Mouse (Mus musculus): ENCODE data around the gene Bcdin3d. TPM values are rescaled to one million over a fixed set of nuclear protein-coding genes. Genes with fewer than 3 reads are reported as not detected.

Bcdin3d gene
- total RNA-seq, 2 experiments from 2014 or later, result 3.9 to 6.6 TPM

DNA sequence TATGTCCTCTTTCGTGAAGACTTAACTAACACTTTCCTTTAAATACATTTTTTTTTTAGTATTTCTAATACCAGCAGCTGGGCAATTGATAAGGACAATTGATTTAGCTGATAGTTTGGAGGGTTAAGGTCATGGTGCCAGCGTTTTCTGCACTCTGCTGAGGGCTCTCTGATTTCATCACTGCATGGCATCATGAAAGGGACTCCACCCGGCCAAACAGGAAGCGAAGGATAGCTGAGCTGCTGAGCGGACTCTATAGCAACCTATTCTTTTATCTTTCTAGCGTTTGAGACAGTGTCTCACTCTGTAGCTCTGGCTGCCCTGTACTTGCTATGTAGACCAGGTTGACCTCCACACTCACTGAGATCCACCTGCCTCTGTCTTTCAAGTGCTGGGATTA lies 10.2 kb upstream of the Bcdin3d start:
- intact Hi-C loops (cut with DNase I), result no loop called here
- no peak for DNase-seq (ENCODE audit: low spot score in 2 of 2)

DNA sequence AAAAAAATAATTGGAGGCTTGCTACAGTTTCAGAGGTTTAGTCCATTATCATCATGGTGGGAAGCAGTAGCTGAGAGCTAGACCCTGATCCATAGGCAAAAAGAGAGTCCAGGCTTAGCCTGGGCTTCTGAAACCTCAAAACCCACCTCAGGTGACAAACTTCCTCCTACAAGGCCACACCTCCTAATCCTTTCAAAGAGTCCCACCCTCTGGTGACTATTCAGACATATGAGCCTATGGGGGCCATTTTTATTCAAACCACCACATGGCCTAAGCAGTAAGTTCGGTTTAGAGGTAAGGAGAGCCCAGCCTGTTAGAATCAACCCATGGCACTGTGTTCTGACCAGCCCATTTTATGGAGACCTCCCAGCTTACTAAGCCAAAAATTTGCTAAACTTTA lies 1.3 kb upstream of the Bcdin3d start:
- intact Hi-C loops (cut with DNase I), result no loop called here
- DNase-seq (ENCODE audit: low spot score in 2 of 2), result no peak

DNA sequence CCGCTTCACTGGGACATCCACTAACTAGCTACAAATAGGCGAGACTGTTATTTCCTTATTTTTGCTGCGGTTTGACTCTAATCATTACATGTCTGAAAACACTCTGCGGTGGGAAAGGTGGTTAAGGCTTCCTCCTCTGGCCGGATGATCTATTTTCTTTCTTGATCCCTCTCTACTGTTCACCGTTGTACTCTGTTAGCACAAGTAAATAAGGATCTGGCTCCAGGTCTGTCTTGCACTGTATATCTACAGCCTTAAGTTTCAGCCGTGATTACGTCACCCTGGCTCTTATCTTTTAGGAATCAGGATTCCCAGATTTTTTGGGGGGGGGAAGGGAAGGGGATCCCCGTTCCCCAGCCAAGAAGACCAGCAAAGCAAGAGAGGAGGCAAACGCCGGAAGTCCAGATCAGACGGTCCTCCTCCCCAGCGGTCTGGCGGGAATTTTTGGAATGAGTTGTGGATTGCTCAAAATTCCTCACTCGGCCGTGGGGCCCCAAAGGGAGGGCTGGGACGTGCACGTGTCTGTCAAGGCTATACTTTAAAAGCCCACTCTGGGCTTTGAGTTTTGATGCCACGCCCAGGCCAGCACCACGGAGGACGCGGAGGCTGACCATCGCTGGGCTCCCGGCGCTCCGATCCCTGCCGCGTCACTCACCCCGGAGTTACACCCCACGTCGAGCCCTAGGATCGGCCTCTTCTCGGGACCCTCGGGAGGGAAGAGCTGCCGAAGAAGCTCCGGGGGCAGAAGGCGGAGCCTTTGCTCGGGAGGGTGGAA lies 542 bp downstream of the Bcdin3d start:
- intact Hi-C loops (cut with DNase I), result no loop called here
- DNase-seq (ENCODE audit: low spot score in 2 of 2), result peak; percentile 41 to 59

- no peak for DNase-seq (ENCODE audit: low spot score in 2 of 2)
- intact Hi-C loops (cut with DNase I), result no loop called here
Measured at GRCm38 (mm10) chr15:99472972-99473371, 1.6 kb downstream of the Bcdin3d start.

GRCm38 (mm10) chr15:99471677-99472063 lies 2.9 kb downstream of the Bcdin3d start:
- DNase-seq (ENCODE audit: low spot score in 2 of 2), result no peak
- intact Hi-C loops (cut with DNase I), result loop anchor here (1.0 kb wide), 1 partner anchor 55 kb away; no protein-coding TSS in a partner anchor

DNA sequence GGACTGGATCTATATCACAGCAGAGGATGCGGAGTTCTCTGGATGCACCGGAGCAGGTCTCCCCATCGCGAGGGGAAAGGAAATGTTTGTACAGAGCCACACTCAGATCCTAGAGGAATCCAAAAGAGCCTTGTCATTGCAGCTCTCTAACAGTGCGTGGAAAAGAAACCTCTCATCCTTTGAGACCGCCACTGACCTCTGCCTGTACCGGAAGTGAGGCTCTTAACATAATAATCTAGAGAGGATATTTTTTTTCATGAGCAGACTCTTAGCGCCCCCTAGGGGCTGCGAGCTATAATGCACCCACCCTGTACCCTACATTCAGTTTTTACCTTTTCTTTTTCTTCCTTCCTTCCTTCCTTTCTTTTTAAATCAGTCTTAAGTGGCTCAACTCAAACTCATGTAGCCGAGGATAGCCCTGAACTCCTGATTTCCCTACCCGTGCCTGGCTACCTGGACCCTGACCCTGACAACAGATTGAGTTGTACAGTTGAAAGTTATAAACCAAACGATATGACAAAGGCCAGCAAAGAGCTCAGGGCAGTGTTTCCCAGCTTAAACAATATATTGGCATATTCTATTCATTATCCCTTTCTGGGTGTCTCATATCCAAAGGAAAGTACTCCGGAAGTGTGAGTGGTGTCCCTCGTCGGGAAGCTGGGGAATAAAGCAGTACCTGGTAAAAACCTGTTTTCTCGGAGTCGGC lies 3.4 kb downstream of the Bcdin3d start:
- DNase-seq (ENCODE audit: low spot score in 2 of 2), result peak; percentile 32 to 35
- intact Hi-C loops (cut with DNase I), result loop anchor here (1.0 kb wide), 1 partner anchor 55 kb away; no protein-coding TSS in a partner anchor

GRCm38 (mm10) chr15:99470224-99470761 lies 4.2 kb downstream of the Bcdin3d start:
- intact Hi-C loops (cut with DNase I), result no loop called here
- DNase-seq (ENCODE audit: low spot score in 2 of 2), result no peak

GRCm38 (mm10) chr15:99469736-99470135 lies 4.8 kb downstream of the Bcdin3d start:
- intact Hi-C loops (cut with DNase I), result loop anchor here (5.0 kb wide), 1 partner anchor 152 kb away; no protein-coding TSS in a partner anchor
- no peak for DNase-seq (ENCODE audit: low spot score in 2 of 2)

GRCm38 (mm10) chr15:99469067-99469466 lies 5.5 kb downstream of the Bcdin3d start:
- peak; percentile 46 to 74 for DNase-seq (ENCODE audit: low spot score in 2 of 2)
- intact Hi-C loops (cut with DNase I), result loop anchor here (5.0 kb wide), 1 partner anchor 152 kb away; no protein-coding TSS in a partner anchor

GRCm38 (mm10) chr15:99463194-99463593 lies 11.3 kb downstream of the Bcdin3d start:
- intact Hi-C loops (cut with DNase I), result no loop called here
- no peak for DNase-seq (ENCODE audit: low spot score in 2 of 2)

- peak; percentile 84 to 87 for DNase-seq (ENCODE audit: low spot score in 2 of 2)
- intact Hi-C loops (cut with DNase I), result loop anchor here (5.0 kb wide), 1 partner anchor 36 kb away; no protein-coding TSS in a partner anchor
Measured at GRCm38 (mm10) chr15:99457606-99458401, 16.7 kb downstream of the Bcdin3d start, which contains the start of gene Nckap5l. Gene Nckap5l, minus strand, starts transcription at chr15:99457748.

GRCm38 (mm10) chr15:99456963-99457605 lies 17.4 kb downstream of the Bcdin3d start:
- DNase-seq (ENCODE audit: low spot score in 2 of 2), result peak; percentile 50 to 51
- intact Hi-C loops (cut with DNase I), result loop anchor here (5.0 kb wide), 1 partner anchor 35 kb away; no protein-coding TSS in a partner anchor

- intact Hi-C loops (cut with DNase I), result loop anchor here (5.0 kb wide), 1 partner anchor 34 kb away; no protein-coding TSS in a partner anchor
- no peak for DNase-seq (ENCODE audit: low spot score in 2 of 2)
Measured at GRCm38 (mm10) chr15:99456338-99456962, 18.1 kb downstream of the Bcdin3d start.

DNA sequence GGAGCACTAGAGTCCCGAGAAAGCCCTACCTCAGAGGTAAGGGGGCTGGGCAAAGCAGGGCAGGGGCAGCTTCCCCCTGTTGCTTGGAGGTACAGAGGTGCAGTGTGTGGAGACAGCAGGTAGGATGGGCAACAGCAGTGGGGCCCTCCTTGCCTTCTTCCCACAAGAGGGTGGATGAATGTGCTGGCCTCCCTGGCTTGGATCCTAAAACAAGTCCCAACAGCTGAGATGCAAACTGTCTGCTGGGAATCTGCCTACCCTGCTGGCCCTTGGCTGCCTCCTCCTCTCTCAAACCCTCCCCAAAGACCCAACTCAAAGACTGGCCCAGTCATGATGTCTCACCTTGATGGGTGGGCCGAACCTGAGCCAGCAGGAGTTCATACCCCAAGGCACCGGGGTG lies 19.1 kb downstream of the Bcdin3d start:
- intact Hi-C loops (cut with DNase I), result loop anchor here (5.0 kb wide), 1 partner anchor 33 kb away; no protein-coding TSS in a partner anchor
- DNase-seq (ENCODE audit: low spot score in 2 of 2), result no peak

DNA sequence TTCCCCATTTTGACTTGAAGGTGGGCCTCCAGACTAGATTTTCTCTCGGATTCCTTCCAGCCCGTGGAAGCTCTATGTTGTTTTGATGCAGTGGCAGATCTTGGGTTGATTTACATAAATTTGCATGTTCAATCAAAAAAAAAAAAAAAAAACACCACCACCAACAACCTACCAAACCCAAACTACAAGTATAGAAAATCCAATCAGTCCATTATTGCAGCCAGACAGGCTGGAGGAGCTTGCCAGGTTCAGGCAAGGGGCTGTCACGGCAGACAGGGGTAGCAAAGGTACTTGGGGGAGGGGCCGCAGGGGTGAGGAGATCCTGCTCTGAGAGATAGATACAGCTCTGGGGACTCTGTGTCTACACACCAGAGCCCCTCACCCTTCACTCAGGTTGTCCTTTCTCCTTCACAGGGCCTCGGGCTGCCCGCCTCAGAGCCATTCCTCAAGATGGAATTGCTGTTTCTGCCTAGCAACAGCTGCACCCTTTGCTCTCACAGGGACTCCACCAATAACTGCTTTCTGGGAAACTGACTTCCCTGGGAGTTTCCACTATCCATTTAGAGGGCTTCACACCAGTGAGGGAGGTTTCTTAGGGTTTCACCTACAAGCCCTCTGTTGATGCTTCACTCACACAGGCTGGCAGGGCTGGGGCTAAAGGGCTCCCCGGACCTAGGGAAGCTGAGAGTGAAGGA lies 19.8 kb downstream of the Bcdin3d start:
- intact Hi-C loops (cut with DNase I), result loop anchor here (5.0 kb wide), 1 partner anchor 32 kb away; no protein-coding TSS in a partner anchor
- no peak for DNase-seq (ENCODE audit: low spot score in 2 of 2)

DNA sequence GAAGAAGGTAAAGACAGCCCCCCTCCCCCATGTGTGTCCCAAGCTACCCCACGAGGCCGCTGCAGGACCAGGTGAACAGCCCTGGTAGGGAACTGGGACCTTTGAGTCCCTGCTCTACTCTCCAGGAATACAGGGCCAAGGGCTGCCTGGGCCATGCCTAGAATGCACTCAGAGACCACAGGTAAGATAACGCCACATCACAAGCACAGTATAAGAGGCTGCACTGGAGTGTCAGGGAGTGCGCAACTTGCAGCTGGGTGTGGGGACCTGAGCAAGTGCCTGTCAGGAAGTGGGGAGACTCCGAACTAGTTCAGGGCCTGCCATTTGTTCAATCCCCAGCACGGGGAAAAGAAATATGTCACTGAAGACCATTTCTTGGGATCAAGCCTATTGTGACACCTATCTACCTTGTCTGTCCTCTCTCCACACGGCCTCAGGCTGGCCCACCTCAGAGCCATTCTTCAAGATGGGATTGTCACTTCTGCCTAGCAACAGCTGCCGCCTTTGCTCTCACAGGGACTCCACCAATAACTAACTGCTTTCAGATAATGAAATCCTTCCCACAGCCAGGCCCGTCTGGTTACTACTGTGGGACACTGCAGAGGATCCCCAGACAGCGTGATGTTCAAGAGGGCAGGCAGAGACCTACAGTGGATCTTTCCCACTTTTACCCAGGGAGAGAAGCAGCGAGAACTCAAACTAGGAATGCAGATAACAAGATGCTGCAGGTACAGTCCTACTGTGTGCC lies 21.2 kb downstream of the Bcdin3d start:
- intact Hi-C loops (cut with DNase I), result no loop called here
- DNase-seq (ENCODE audit: low spot score in 2 of 2), result no peak

DNA sequence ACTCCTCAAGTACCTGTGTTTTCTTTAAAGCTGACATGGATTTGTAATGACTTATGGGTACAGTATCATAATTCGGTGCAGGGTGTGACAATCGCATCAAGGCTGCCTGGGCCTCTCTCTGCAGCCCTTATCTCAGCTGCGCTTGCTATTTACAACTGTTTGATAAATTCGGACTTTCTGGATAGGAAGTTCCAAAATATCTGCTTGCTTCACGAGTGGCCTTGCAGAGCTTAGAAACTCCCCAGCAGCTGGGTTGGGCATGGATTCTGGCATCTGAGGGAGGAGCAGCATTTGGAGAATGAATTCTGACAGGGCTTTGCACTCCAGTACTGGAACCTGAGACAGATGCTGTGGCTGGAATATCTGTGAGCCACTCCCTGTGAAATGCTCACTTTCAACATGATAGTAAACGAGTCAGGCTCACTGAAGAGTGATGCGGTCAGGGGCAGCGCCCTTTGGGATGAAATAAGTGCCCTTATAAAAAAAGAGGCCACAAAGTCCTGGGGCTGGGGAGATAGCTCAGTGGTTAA lies 24.7 kb downstream of the Bcdin3d start:
- intact Hi-C loops (cut with DNase I), result no loop called here
- DNase-seq (ENCODE audit: low spot score in 2 of 2), result no peak

Measured in left cerebral cortex, postnatal 36 days (tissue).